Mouse (Mus musculus) midbrain, embryonic 16.5 days (tissue): Measurements from ENCODE around the gene Dgkg. TPM values are rescaled to one million over a fixed set of nuclear protein-coding genes. Genes with fewer than 3 reads are reported as not detected.

Source experiments
- ATAC-seq: fragments of 200-750 bp; cut with Nextera tagmentation; 2 replicates; pipeline ENCODE4 v1.8.0; 2017; ENCODE audit warnings: moderate TSS enrichment
- H3K27ac ChIP-seq: fragments of 300-500 bp; sonication (generic); 2 replicates; pipeline ENCODE4 v1.5.1; 2014; ENCODE audit warnings: mild to moderate bottlenecking, low read length, mixed read lengths
- H3K27me3 ChIP-seq: fragments of 300-500 bp; sonication (generic); 2 replicates; pipeline ENCODE4 v1.6.1; 2014; ENCODE audit warnings: low read depth, low read length, mixed read lengths; ENCODE audit not compliant: control insufficient read depth, insufficient read depth
- H3K36me3 ChIP-seq: fragments of 300-500 bp; sonication (generic); 2 replicates; pipeline ENCODE4 v1.6.1; 2014; ENCODE audit warnings: mild to moderate bottlenecking, low read length, moderate library complexity, mixed read lengths; ENCODE audit not compliant: control insufficient read depth, insufficient read depth
- H3K4me1 ChIP-seq: fragments of 300-500 bp; sonication (generic); 2 replicates; pipeline ENCODE4 v1.6.1; 2014; ENCODE audit warnings: mild to moderate bottlenecking, low read length, mixed read lengths; ENCODE audit not compliant: control insufficient read depth, insufficient read depth
- H3K4me2 ChIP-seq: fragments of 300-500 bp; sonication (generic); 2 replicates; pipeline ENCODE4 v1.6.1; 2014; ENCODE audit warnings: mild to moderate bottlenecking, low read length, mixed read lengths
- H3K4me3 ChIP-seq: fragments of 300-500 bp; sonication (generic); 2 replicates; pipeline ENCODE4 v1.5.1; 2014; ENCODE audit warnings: low read depth, mild to moderate bottlenecking, low read length, moderate library complexity, mixed read lengths
- H3K9ac ChIP-seq: fragments of 300-500 bp; sonication (generic); 2 replicates; pipeline ENCODE4 v1.6.1; 2014; ENCODE audit warnings: low read depth, low read length, mixed read lengths
- H3K9me3 ChIP-seq: fragments of 300-500 bp; sonication (generic); replicated peaks from 2 replicates; pipeline ENCODE4 v1.6.1; 2014; ENCODE audit warnings: mild to moderate bottlenecking, low read length, mixed read lengths; ENCODE audit not compliant: control insufficient read depth, poor library complexity, severe bottlenecking
- WGBS: fragments of 180-500 bp; shearing (Covaris S2); extraction: QIAGEN DNeasy Blood & Tissue Kit; methylation state at CpG from one replicate; pipeline ENCODE4 v1.1.7; 2014; 5-methylcytosine and 5-hydroxymethylcytosine counted together
- polyA plus RNA-seq: library from polyadenylated mRNA; unstranded; fragments of >200 nt; fragmentation: Nextera tagmentation; extraction: Ambion mirVana; gene quantifications from 2 replicates; pipeline ENCODE4 v1.2.1, GENCODE M21; 2015

The Dgkg gene
- 2.5 and 4.6 TPM in 2 replicates for polyA plus RNA-seq

DNA sequence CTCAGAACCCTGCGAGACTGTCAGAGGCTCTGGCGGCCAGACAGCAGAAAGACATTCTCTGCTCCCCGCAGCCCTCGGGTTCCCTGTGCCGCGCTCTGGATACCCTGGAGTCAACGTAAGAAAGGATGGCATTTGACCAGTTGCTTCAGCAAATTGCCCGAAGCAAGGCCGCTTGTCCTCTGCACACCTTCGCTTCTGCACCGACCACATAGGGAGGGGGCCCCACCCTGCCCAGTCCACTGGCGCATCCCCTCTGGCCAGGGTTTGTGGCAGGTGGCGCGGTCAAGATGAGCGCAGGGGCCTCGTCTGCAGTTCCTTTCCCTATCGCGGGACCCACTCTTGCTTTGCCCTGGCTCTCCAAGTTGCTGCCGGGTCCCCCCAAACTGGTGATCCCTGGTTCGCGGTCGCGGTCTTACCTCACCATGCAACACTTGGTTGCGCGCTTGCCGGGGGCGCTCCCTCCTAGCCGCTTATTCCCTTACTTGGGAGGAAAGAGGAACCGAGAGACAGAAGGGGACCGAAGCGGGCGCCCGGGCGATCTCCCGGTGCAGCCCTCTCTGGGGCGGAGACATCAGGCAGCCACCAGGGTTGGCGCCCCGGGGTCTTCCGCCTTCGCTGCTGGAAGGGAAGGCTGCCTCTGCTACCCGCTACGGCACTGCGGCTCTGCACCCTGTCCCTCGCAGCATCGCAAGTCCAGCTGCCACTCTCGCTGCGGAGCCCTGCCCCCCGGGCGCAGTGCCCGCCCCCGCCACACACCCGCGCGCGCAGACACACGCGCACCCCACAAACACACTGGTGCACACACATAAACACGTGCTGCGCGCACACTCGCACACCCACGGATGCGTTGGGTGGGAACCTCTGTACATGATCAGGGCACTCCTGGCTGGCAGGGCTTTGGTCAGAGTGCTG lies at the start of gene Dgkg:
Gene Dgkg (minus strand): TSS at position 689 of the 912 bp plus-strand sequence.
- no peaks in the 10 kb centered on the region for H3K4me1 ChIP-seq
- WGBS = under 1% methylated on average over 63 of the region's 63 CpGs
- H3K9ac ChIP-seq = peak within 1 kb of the TSS; percentile 70
- H3K27me3 ChIP-seq = peaks cover 15% of the 10 kb centered on the region
- peak within 1 kb of the TSS; percentile 94 for H3K4me2 ChIP-seq
- H3K9me3 ChIP-seq = no peaks in the 10 kb centered on the region
- peak within 1 kb of the TSS; percentile 60 for H3K4me3 ChIP-seq
- H3K27ac ChIP-seq = peak within 1 kb of the TSS; percentile 5; the same call in 1 of the 2 replicates
- H3K36me3 ChIP-seq = no peaks in the 10 kb centered on the region
- peak; percentile 90 for ATAC-seq

DNA sequence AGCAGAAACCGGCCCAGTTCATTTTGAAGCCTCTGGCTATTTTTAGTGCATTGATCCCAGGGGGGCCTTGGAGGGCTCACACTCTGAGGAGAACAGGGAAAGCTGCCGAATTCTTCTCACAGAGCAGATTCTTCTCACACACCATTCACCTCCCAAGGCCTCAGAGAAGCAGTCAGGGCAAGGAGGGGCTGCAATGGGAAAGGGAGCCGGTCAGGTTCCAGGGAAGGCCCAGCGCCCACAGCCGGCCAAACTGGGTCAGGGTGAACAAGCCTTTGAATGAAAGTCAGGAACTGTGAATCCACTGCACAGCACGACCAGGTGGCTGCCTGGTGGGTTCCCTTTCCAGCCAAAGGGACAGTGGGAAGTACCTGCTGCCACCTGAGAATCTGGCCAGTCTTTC lies 47.9 kb upstream of the Dgkg start:
- no peaks in the 10 kb centered on the region for H3K27me3 ChIP-seq
- 65% methylated on average over 6 of the region's 6 CpGs for WGBS
- H3K9me3 ChIP-seq = no peaks in the 10 kb centered on the region
- no peaks in the 10 kb centered on the region for H3K36me3 ChIP-seq
- ATAC-seq = no peak
- no peak overlapping the region for H3K27ac ChIP-seq
- no peak overlapping the region for H3K4me3 ChIP-seq
- no peaks in the 10 kb centered on the region for H3K4me1 ChIP-seq
- H3K4me2 ChIP-seq = no peak overlapping the region
- H3K9ac ChIP-seq = no peak overlapping the region

DNA sequence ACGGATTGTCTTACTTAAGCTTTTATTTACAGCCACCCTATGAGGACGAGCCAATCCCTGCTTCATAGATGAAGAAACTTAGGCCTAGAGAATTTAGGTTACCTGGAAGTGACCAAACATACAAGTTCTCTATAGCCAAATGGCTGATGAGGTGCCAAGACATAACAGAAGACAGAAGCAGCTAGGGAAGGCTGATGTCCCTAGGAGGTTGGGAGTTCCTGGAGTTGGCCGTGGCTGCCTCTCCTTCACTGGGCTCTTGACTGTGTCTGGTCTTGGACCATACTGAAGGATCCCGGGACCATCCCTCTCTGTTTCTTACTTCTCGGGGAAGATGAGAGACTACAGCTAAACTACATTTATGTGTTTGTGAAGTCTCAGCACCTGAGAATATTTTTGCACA lies 47.1 kb upstream of the Dgkg start:
- H3K4me3 ChIP-seq = no peak overlapping the region
- H3K4me1 ChIP-seq = no peaks in the 10 kb centered on the region
- no peak overlapping the region for H3K4me2 ChIP-seq
- H3K27ac ChIP-seq = no peak overlapping the region
- WGBS = 89% methylated on average over 5 of the region's 5 CpGs
- H3K27me3 ChIP-seq = no peaks in the 10 kb centered on the region
- no peaks in the 10 kb centered on the region for H3K36me3 ChIP-seq
- no peaks in the 10 kb centered on the region for H3K9me3 ChIP-seq
- ATAC-seq = no peak
- H3K9ac ChIP-seq = no peak overlapping the region

DNA sequence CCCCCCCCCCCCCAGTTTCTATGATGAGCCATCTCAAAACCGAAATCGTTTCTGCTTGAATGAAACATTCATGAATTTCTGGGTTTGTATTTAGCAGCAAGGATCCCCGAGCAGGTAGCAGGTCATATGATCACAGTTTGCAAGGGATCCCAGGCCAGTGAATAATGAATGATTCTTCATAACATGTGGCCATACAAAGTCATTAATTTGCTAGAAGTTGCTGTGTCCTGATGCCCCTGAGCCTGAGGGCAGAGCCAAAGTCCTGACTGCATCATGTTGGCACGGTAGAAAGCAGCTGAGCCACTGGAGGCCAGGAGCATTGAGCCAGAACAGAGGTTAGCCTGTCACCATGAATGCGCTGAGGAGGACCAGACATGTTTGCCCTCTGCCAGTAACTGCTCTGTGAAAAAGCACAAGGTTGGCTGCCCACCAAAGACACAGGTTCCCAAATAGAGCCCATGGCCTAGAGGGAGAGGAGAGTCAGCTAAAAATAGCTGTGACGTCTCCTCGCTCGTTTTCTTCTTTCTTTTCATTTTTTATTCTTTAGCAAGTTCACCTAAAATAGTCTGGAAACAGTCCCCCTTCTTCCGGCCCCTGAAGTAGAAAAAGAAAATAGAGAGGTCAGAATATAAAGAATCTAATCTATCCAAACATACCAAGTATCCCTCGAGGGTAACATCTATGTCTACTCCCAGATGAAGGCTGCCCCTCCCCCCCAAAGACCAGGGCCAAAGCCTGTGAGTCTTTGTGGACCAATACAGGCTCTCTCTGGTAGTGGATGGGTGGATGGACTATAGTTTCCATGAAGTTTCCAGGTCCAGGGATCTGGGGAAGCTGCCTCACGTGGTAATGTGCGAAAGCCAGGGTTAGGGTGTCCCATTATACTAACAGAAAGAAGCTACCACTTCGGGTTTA lies 42.1 kb upstream of the Dgkg start:
- Histone ChIP-seq H3K36me3 (no peaks in the 10 kb centered on the region), H3K9ac (no peak overlapping the region), H3K4me1 (no peaks in the 10 kb centered on the region), H3K27ac (no peak overlapping the region), H3K9me3 (no peaks in the 10 kb centered on the region), H3K4me2 (no peak overlapping the region), H3K27me3 (no peaks in the 10 kb centered on the region), H3K4me3 (no peak overlapping the region)
- 74% methylated on average over 13 of the region's 13 CpGs for WGBS
- ATAC-seq = no peak

DNA sequence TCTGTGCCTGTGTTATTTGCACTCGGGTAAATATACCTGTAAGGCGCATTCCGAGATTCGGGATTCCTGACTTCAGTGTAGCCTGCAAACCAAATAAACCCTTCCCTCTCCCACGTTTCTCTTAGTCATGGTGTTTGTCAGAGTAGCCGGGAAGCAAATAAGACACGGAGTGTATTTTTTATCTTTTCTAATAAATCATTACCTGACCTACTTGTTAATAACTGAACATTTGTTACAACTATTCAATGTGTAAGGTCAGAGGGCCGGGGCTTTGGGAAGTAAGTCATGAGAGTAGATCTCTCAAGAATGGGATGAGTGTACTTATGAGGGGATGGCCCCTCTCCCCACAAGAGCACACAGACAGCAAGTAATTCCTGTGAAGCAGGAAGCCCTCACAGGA lies 41.1 kb upstream of the Dgkg start:
- H3K27me3 ChIP-seq = no peaks in the 10 kb centered on the region
- ATAC-seq = no peak
- no peaks in the 10 kb centered on the region for H3K9me3 ChIP-seq
- no peak overlapping the region for H3K4me3 ChIP-seq
- no peak overlapping the region for H3K4me2 ChIP-seq
- H3K36me3 ChIP-seq = no peaks in the 10 kb centered on the region
- no peaks in the 10 kb centered on the region for H3K4me1 ChIP-seq
- no peak overlapping the region for H3K27ac ChIP-seq
- H3K9ac ChIP-seq = no peak overlapping the region
- WGBS = 88% methylated on average over 8 of the region's 8 CpGs

DNA sequence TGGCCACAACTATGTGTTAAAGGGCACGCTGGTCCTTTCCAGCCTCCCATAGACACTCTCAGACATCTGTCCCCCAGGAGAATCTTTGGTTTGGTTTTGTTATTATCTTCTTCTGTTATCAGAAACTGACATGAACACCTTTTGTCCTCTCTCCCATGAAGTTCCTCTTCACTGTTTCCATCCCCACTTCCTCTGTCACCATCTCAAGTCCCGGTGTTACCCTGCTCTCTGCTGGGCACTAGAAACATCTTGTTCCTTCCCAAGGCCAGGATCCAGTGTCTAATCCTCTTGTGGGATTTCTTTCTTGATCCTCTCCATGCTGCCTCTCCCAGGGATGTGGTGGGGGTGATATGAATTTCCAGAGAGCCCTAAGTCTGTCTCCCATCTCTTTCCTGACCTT lies 32.6 kb upstream of the Dgkg start:
- H3K4me1 ChIP-seq = no peaks in the 10 kb centered on the region
- no peak for ATAC-seq
- H3K9ac ChIP-seq = no peak overlapping the region
- no peaks in the 10 kb centered on the region for H3K9me3 ChIP-seq
- no peaks in the 10 kb centered on the region for H3K27me3 ChIP-seq
- 86% methylated on average over 2 of the region's 2 CpGs for whole genome bisulfite sequencing
- H3K4me3 ChIP-seq = no peak overlapping the region
- H3K4me2 ChIP-seq = no peak overlapping the region
- no peaks in the 10 kb centered on the region for H3K36me3 ChIP-seq
- no peak overlapping the region for H3K27ac ChIP-seq

DNA sequence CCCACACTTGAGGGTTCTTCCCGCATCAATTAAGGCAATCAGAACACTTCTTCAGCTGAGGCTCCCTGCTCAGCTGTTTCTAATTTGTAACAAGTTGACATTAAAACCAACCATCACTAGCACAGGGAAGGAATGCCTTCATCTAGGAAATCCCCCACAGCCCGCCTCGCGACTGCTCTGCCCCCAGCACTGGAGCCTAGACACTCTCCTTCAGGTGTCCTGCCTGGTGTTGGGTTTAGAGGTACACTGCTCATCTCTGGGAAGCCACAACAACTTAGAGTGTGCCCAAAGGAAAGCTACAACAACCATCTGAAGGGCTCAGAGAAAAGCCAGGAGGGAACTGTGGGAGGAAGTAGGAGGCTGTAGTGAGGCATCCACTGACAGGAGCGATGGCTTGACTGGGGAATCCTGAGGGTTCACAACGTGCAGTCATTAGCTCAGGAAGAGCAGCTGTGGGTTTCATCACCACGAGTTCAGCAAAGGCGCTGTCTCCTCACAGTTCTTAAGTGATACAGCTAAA lies 30.8 kb upstream of the Dgkg start:
- H3K4me2 ChIP-seq = no peak overlapping the region
- no peaks in the 10 kb centered on the region for H3K4me1 ChIP-seq
- H3K4me3 ChIP-seq = no peak overlapping the region
- H3K27me3 ChIP-seq = no peaks in the 10 kb centered on the region
- no peaks in the 10 kb centered on the region for H3K9me3 ChIP-seq
- 80% methylated on average over 8 of the region's 8 CpGs for WGBS
- no peak overlapping the region for H3K27ac ChIP-seq
- no peaks in the 10 kb centered on the region for H3K36me3 ChIP-seq
- H3K9ac ChIP-seq = no peak overlapping the region
- ATAC-seq = no peak

DNA sequence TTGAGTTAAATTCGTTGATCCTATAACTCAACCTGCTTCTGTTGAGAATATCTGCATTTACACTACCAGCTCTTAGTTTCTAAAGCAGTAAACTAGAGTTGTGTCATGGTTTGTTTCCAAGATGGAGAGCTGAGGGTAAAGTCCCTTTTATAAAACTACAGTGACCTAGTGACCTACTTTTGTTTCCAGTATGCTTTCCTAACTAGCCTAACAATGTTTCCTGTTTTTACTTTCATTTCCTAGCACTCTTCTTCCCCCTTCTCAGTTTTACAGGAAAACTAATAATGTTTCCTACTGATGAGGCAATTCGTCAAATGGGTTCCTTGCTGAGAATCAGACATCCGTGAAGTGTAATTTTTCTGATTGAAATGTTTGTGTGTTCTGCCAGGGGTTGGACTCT lies 26.6 kb upstream of the Dgkg start:
- ATAC-seq = no peak
- 88% methylated on average over 3 of the region's 3 CpGs for WGBS
- no peaks in the 10 kb centered on the region for H3K4me1 ChIP-seq

More for the DNA sequence above, 26.6 kb upstream of the Dgkg start:
- Histone ChIP-seq H3K4me3 (no peak overlapping the region), H3K4me2 (no peak overlapping the region), H3K9ac (no peak overlapping the region), H3K36me3 (no peaks in the 10 kb centered on the region), H3K27me3 (no peaks in the 10 kb centered on the region), H3K27ac (no peak overlapping the region), H3K9me3 (no peaks in the 10 kb centered on the region)
